Mouse (Mus musculus): Measurements from ENCODE around the gene Arg1.
A peak's percentile ranks its signal among the peaks of the same experiment; 100 is the strongest.

The Arg1 gene

DNA sequence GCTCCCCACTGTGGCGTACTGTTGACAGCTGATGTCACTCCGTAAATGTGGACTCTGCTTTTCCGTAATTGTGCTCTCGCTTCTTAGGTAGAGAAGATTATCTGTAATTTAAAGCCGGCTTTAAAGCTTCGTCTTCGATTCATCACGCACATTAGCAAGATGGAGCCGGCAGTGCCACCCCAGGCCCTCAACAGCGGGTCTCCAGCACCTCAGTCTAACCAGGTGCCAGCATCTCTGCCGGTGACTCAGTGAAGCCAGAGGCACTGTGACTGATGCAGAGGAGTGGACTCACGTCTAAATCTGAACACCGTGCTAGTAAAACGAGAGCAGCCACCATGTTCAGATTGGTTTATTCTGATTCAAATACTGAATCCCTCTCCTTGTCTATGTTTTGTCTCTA lies 14.7 kb downstream of the Arg1 start:
- DNase-seq (ENCODE audit: low spot score): no peak

DNA sequence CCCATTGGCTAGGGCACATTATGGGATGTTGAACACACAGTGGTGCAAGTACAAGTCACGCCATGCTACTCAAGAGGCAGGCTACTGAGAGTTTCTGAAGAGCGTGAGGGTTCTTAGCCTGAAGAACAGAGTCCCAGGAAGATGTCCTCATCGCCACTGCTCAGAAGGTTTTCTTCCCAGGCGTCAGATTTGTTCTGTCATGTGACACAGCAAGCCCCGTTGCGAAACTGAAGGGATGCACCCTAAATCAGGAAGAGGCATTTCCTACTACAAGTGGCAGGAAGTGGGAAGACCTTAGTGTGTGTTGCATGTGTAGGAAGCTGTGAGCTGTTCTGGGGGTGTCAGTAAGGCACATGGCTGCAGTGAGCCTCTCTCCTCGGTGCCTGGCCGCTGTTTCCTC lies 16.1 kb downstream of the Arg1 start:
- DNase-seq (ENCODE audit: low spot score): peak; percentile 19

DNA sequence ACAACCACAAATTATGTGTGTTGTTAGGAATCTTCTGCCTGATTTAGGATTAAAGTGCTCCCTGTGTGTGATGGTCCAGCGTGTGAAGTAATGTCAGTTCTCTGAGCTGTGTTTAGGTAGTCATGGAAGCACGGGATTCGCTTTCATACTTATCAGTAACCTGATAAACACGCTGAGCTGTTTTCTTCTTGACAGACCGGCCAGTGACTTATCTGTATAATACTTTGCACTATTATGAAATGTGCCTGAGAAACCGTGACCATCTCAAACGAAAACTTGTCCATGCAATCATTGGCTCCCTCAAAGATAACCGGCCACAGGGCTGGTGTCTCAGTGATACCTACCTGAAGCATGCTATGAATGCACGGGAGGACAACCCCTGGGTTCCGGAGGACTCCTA lies 21.7 kb downstream of the Arg1 start:
- no peak for DNase-seq (ENCODE audit: low spot score)

DNA sequence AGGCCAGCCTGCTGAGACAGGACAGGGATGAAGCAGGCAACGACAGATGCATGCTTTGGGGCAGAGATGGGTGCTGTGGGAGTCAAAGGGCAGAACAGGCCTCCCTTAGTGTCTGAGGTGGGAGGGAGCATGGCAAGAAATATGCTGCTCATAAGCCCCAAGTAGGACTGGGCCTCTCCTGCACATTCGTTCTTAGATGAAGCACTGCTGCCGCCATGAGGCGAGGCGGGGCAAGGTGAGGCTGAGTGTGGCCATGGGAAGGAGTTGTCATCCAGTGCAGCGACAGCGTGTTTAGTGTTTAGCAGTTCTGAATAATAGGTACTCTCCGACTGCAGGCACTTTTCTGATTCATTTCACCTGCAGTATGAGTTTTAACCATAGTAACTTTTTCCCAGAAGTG lies 31.4 kb downstream of the Arg1 start:
- DNase-seq (ENCODE audit: low spot score): no peak

DNA sequence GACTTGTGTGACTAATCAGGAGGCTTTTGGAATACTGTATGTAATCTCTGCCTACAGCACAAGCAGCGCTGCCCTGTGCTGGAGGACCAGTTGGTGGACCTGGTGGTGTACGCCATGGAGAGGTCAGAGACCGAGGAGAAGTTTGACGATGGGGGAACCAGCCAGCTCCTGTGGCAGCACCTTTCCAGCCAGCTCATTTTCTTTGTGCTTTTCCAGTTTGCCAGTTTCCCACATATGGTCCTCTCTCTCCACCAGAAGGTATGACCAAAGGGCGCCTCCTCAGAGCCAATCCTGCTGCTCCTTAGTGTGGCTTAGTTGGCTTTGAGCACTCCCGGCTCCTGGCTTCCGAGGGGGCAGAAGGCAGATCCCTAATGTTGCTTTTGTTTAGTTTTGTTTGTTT lies 38.9 kb downstream of the Arg1 start:
- DNase-seq (ENCODE audit: low spot score): no peak

DNA sequence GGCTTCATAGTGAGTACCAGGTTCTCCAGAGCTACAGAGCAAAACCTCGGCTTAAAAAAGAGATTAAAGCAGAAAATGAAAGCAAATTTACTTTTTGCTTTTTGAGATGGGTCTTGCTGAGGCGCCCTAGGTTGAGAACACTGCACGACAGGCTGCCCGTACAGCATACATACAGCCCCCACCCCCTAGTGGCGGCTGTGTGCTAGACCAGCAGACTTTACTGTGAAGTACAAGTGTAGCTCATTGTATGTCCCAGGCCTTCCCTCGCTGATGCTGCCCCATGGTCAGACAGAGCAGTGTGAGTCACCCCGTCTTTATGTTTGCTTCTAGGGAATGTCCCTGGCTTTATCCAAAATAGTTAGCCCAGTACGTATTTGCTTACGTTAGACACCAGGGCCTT lies 41.3 kb downstream of the Arg1 start:
- DNase-seq (ENCODE audit: low spot score): no peak

DNA sequence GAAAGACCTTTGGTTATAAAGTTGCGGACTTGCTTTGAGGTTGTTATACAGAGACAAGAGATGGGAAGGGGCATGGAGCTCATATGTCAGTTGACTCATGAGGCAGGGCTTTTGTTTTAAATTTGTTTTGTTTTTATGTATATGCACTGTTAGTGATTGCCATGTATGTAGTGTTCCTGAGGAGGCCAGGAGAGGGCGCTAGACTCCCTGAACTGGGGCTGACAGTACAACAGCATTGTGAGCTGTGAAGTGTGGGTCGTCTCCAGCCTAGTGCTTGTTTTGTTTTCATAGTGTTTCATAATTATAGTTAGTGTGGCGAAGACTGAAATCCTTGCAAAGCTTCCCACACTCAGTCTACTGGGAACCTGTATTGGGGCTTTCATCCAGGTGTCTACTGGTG lies 53.7 kb downstream of the Arg1 start:
- DNase-seq (ENCODE audit: low spot score): no peak

DNA sequence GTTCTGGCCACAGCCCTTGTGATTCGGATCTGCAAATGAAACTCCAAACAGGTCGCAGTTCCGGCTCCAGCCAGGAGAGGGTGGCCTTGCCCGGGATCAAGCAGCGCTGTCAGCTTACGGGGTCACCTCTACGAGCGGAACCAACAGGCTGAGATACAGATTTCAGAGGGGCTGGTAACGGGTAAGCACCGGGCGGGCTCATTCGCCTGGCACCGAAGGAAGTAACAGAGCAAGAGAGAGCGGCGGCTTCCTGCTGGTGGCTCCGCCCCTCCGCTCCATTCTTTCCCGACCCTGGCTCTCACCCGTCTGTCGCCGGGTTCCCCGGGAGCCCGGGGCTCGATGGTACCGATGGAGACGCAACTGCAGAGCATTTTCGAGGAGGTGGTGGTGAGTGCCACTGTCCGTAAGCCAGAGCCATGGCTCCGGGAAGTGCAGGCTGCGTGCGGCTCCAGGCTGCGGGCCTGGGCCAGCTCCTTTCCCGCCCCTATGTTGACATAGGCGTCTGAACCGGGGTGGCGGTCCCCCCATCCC lies 57.5 kb downstream of the Arg1 start, which contains the start of gene Med23:
Gene Med23 (plus strand): TSS at position 227 of the 531 bp plus-strand sequence.
- DNase-seq (ENCODE audit: low spot score): peak; percentile 97
